Mouse (Mus musculus): ENCODE measurements around the gene Ttc27.

GRCm38 (mm10) chr17:74673251-74673650, 44.3 kb upstream of the Ttc27 start:
- TF ChIP-seq CTCF (IDR thresholded peaks at IDR 0.05), result peak; percentile 77
- TF ChIP-seq EP300 (IDR thresholded peaks at IDR 0.05), result no peak

Measured in lung, postnatal 0 days (tissue).